Mouse (Mus musculus): Measurements from ENCODE around the gene Hps4. TPM values are rescaled to one million over a fixed set of nuclear protein-coding genes. Genes with fewer than 3 reads are reported as not detected.

The Hps4 gene
- polyA plus RNA-seq, 1 experiment = 36.9 TPM

- H3K36me3 ChIP-seq (ENCODE audit: control insufficient read depth, insufficient read depth, low read length) = no peaks in the 10 kb centered on the region
- no peak overlapping the region for H3K27ac ChIP-seq (ENCODE audit: insufficient read depth, low read length)
- DNase-seq (ENCODE audit: low read depth in 1 of 2, low spot score in 2 of 2) = no peak
- TF ChIP-seq CTCF (IDR thresholded peaks at IDR 0.05; ENCODE audit: extremely low read depth, insufficient read depth, insufficient read length, insufficient replicate concordance) (no peak), POLR2A (IDR thresholded peaks at IDR 0.05; ENCODE audit: low read depth, low read length) (no peak)
- H3K4me1 ChIP-seq (ENCODE audit: control insufficient read depth, insufficient read depth, insufficient read length) = no peaks in the 10 kb centered on the region
- 73% methylated on average over 27 of the region's 27 CpGs for WGBS
- no peak overlapping the region for H3K4me3 ChIP-seq (ENCODE audit: extremely low read depth, insufficient read depth, insufficient read length)
- H3K27me3 ChIP-seq (ENCODE audit: control insufficient read depth, insufficient read depth, low read length) = peaks cover 9% of the 10 kb centered on the region
Observed at GRCm38 (mm10) chr5:112391676-112392323, 48.9 kb downstream of the Hps4 start.

GRCm38 (mm10) chr5:112393741-112394414 lies 51.0 kb downstream of the Hps4 start:
- Histone ChIP-seq H3K27ac (ENCODE audit: insufficient read depth, low read length) (no peak overlapping the region), H3K4me3 (ENCODE audit: extremely low read depth, insufficient read depth, insufficient read length) (no peak overlapping the region), H3K4me1 (ENCODE audit: control insufficient read depth, insufficient read depth, insufficient read length) (no peaks in the 10 kb centered on the region), H3K27me3 (ENCODE audit: control insufficient read depth, insufficient read depth, low read length) (peaks cover 9% of the 10 kb centered on the region), H3K36me3 (ENCODE audit: control insufficient read depth, insufficient read depth, low read length) (no peaks in the 10 kb centered on the region)
- TF ChIP-seq POLR2A (IDR thresholded peaks at IDR 0.05; ENCODE audit: low read depth, low read length) = no peak
- TF ChIP-seq CTCF (IDR thresholded peaks at IDR 0.05; ENCODE audit: extremely low read depth, insufficient read depth, insufficient read length, insufficient replicate concordance) = no peak
- WGBS = 29% methylated on average over 18 of the region's 18 CpGs
- DNase-seq (ENCODE audit: low read depth in 1 of 2, low spot score in 2 of 2) = no peak

DNA sequence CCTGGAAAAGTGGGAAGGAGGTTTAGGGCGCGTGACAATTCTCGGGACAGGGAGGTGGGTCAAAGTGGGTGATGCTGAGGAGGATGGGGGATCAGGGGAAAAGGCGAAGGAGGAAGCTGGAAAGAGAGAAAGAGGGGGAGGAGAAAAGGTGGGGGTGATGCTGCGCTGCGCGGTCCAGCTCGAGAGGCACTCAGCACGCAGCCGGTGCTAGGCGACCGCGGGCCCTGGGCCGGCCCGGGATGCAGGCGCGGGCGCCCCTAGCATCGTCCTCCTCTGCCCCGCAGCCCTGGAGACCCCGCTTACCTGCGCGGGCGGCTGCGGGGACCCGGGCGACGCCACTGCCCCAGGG lies 51.5 kb downstream of the Hps4 start:
- peaks cover 9% of the 10 kb centered on the region for H3K27me3 ChIP-seq (ENCODE audit: control insufficient read depth, insufficient read depth, low read length)

DNA sequence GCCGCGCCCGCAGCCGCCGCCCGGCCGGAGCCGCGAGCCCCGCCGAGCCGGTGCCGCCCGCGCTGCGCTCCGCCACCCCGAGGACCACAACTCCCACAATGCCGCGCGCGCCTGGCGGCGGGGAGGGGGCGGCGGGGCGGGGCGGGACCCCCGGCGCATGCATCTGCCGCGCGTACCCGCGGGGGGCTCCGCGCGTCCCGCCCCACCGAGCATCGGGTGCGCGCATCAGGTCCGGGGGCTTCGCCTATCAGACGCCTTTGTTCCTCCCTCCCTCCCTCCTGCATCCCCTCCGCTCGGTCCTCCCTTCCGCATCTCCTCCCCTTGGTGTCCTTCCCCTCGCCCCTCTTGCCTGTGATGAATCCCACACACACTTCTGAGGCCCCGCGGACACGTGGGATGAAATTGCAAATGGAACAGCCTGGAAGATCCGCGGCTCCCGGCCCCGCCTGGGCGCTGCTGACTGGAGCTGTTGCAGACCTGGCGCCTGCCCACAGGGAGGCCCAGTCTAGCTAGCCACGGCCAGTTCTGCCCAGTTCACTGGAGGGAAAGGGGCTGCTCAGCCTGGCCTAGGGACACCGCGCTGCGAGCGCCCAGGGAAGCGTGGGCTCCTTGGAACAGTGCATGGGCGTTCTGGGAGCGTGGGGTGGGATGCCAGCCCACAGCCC lies 52.0 kb downstream of the Hps4 start, which contains the start of gene Asphd2:
Asphd2 (minus strand) TSS at position 88 of the 665 bp plus-strand sequence.
- WGBS = 10% methylated on average over 42 of the region's 67 CpGs
- TF ChIP-seq POLR2A (IDR thresholded peaks at IDR 0.05; ENCODE audit: low read depth, low read length) (no peak), CTCF (IDR thresholded peaks at IDR 0.05; ENCODE audit: extremely low read depth, insufficient read depth, insufficient read length, insufficient replicate concordance) (no peak)

More for the DNA sequence above, 51.5 kb downstream of the Hps4 start:
- no peak for TF ChIP-seq POLR2A (IDR thresholded peaks at IDR 0.05; ENCODE audit: low read depth, low read length)
- TF ChIP-seq CTCF (IDR thresholded peaks at IDR 0.05; ENCODE audit: extremely low read depth, insufficient read depth, insufficient read length, insufficient replicate concordance) = no peak
- Histone ChIP-seq H3K4me3 (ENCODE audit: extremely low read depth, insufficient read depth, insufficient read length) (peak overlapping the region; percentile 10; the same call in 1 of the 2 replicates), H3K27ac (ENCODE audit: insufficient read depth, low read length) (no peak overlapping the region), H3K36me3 (ENCODE audit: control insufficient read depth, insufficient read depth, low read length) (no peaks in the 10 kb centered on the region), H3K4me1 (ENCODE audit: control insufficient read depth, insufficient read depth, insufficient read length) (no peaks in the 10 kb centered on the region)
- DNase-seq (ENCODE audit: low read depth in 1 of 2, low spot score in 2 of 2) = no peak
- 5% methylated on average over 28 of the region's 28 CpGs for WGBS

DNA sequence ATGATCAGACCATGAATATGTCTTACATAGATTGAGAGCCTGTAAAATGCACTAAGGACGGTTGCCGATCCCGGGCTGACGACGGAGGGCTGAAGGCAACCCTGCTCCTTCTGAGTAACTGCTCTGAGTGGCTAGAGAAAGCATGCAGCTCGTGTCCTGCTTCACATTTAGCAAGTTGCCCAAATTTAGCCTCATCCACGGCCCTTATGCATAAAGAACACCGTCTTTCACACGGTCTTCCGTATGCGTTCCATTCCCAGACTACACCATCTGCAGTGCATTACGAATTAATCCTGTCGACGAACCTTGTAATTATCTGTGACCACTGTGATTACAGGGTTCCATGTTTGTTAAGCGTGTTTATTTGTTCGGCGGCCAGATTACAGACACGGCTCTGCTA lies 53.2 kb downstream of the Hps4 start:
- TF ChIP-seq CTCF (IDR thresholded peaks at IDR 0.05; ENCODE audit: extremely low read depth, insufficient read depth, insufficient read length, insufficient replicate concordance) (no peak), POLR2A (IDR thresholded peaks at IDR 0.05; ENCODE audit: low read depth, low read length) (no peak)
- 86% methylated on average over 18 of the region's 18 CpGs for WGBS
- Histone ChIP-seq H3K4me1 (ENCODE audit: control insufficient read depth, insufficient read depth, insufficient read length) (no peaks in the 10 kb centered on the region), H3K4me3 (ENCODE audit: extremely low read depth, insufficient read depth, insufficient read length) (no peak overlapping the region), H3K27me3 (ENCODE audit: control insufficient read depth, insufficient read depth, low read length) (peaks cover 9% of the 10 kb centered on the region), H3K27ac (ENCODE audit: insufficient read depth, low read length) (no peak overlapping the region), H3K36me3 (ENCODE audit: control insufficient read depth, insufficient read depth, low read length) (no peaks in the 10 kb centered on the region)
- no peak for DNase-seq (ENCODE audit: low read depth in 1 of 2, low spot score in 2 of 2)

More for the DNA sequence above, 52.0 kb downstream of the Hps4 start, which contains the start of gene Asphd2:
- Histone ChIP-seq H3K4me3 (ENCODE audit: extremely low read depth, insufficient read depth, insufficient read length) (peak within 1 kb of the TSS; percentile 41; the same call in 1 of the 2 replicates), H3K36me3 (ENCODE audit: control insufficient read depth, insufficient read depth, low read length) (no peaks in the 10 kb centered on the region), H3K27ac (ENCODE audit: insufficient read depth, low read length) (no peak within 1 kb of the TSS), H3K27me3 (ENCODE audit: control insufficient read depth, insufficient read depth, low read length) (peaks cover 9% of the 10 kb centered on the region), H3K4me1 (ENCODE audit: control insufficient read depth, insufficient read depth, insufficient read length) (no peaks in the 10 kb centered on the region)
- DNase-seq (ENCODE audit: low read depth in 1 of 2, low spot score in 2 of 2) = no peak

DNA sequence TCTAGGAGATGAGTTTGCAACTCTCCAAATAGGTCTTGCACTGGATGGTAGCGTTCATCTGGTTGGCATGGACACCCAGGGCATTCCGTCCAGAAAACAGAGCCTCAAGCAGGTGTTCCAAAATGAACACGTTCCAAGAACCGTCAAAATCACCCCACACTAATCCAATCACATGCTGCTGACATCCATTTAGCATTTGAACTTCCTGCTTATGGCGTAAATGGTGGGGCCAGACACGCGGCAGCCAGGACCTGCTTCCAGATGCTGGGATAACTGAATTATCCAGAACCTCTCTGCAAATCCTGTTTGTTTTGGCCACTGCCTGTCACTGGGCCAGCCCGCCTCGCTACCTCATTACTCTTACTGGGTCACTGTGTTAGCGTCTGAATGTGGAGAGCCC lies 56.4 kb downstream of the Hps4 start:
- TF ChIP-seq POLR2A (IDR thresholded peaks at IDR 0.05; ENCODE audit: low read depth, low read length) (no peak), CTCF (IDR thresholded peaks at IDR 0.05; ENCODE audit: extremely low read depth, insufficient read depth, insufficient read length, insufficient replicate concordance) (no peak)
- DNase-seq (ENCODE audit: low read depth in 1 of 2, low spot score in 2 of 2) = no peak
- H3K27ac ChIP-seq (ENCODE audit: insufficient read depth, low read length) = no peak overlapping the region
- 75% methylated on average over 10 of the region's 10 CpGs for WGBS
- H3K4me1 ChIP-seq (ENCODE audit: control insufficient read depth, insufficient read depth, insufficient read length) = no peaks in the 10 kb centered on the region
- peaks cover 9% of the 10 kb centered on the region for H3K27me3 ChIP-seq (ENCODE audit: control insufficient read depth, insufficient read depth, low read length)
- H3K36me3 ChIP-seq (ENCODE audit: control insufficient read depth, insufficient read depth, low read length) = no peaks in the 10 kb centered on the region
- H3K4me3 ChIP-seq (ENCODE audit: extremely low read depth, insufficient read depth, insufficient read length) = no peak overlapping the region

All from spleen, adult 2 months (tissue).